Comparison of ENCODE assay signal across 9 mouse cellular contexts in genomic region chr7:4653780-4654179, GRCm38 (mm10). TPM values are rescaled to one million over a fixed set of nuclear protein-coding genes. Genes with fewer than 3 reads are reported as not detected.
DNase-seq lines count a peak whose midpoint lies in the region; TF ChIP-seq lines count a peak whose summit lies in the region.
"Had no signal": no experiment of that assay in that cellular context is flagged by ENCODE, and none has a peak within 500 bp of the region (broad histone marks: within the 10 kb centered on the region; RNA-seq: fewer than 3 reads in every experiment).

No protein-coding gene starts in this region.

- peak; percentile 40 for DNase-seq in adrenal gland, postnatal 14 days
- DNase-seq in adrenal gland, adult 18-20 months (ENCODE audit: low spot score in 2 of 2) = no peak
- DNase-seq in lung, adult 18-20 months = peak; percentile 43 to 48
- DNase-seq in lung, adult 2 months = no peak
- DNase-seq in thymus, adult 2 months = peak; percentile 87
- no peak for DNase-seq in cerebellum, postnatal 36 days
- no peak for DNase-seq in adrenal gland, postnatal 10 days

- H3K79me2 ChIP-seq in macrophage (ENCODE audit: inconsistent target) = peaks cover 79% of the 10 kb centered on the region

- no peak for TF ChIP-seq POLR2A in lung, adult 2 months (IDR thresholded peaks at IDR 0.05; ENCODE audit: borderline replicate concordance, extremely low read depth, low read depth, low read length)
- no peak for TF ChIP-seq POLR2A in thymus, adult 2 months (IDR thresholded peaks at IDR 0.05; ENCODE audit: control insufficient read depth, extremely low read depth, insufficient read depth, low read length, poor library complexity)

- H3K4me3 ChIP-seq in lung, adult 2 months (replicated peaks; ENCODE audit: extremely low read depth, low read depth, low read length) = no peak overlapping the region
- peak overlapping the region; percentile 22 for H3K4me3 ChIP-seq in macrophage (ENCODE audit: inconsistent target)
- peak overlapping the region; percentile 54 for H3K4me3 ChIP-seq in thymus, adult 2 months (ENCODE audit: control insufficient read depth, insufficient read depth, low read length)
- H3K4me3 ChIP-seq: embryonic facial prominence, embryonic 12.5 days had no signal

- WGBS in lung, adult 2 months = 44% methylated on average over 7 of the region's 7 CpGs
- 0% methylated on average over 6 of the region's 7 CpGs for WGBS in macrophage (ENCODE audit: missing documents)
- 7% methylated on average over 7 of the region's 7 CpGs for WGBS in thymus, adult 2 months

- H3K36me3 ChIP-seq in macrophage (ENCODE audit: inconsistent target) = no peaks in the 10 kb centered on the region
- H3K36me3 ChIP-seq in thymus, adult 2 months (ENCODE audit: control insufficient read depth, insufficient read depth, low read length) = no peaks in the 10 kb centered on the region

- no peak for TF ChIP-seq CTCF in lung, adult 2 months (IDR thresholded peaks at IDR 0.05; ENCODE audit: insufficient read depth, low read length)
- no peak for TF ChIP-seq CTCF in thymus, adult 2 months (IDR thresholded peaks at IDR 0.05; ENCODE audit: borderline replicate concordance, control insufficient read depth, extremely low read depth, insufficient read depth, low read length, poor library complexity)

- H3K4me1 ChIP-seq in lung, adult 2 months (ENCODE audit: control insufficient read depth, insufficient read depth, low read length) = peaks cover 28% of the 10 kb centered on the region
- peaks cover 35% of the 10 kb centered on the region for H3K4me1 ChIP-seq in thymus, adult 2 months (replicated peaks; ENCODE audit: control insufficient read depth, insufficient read depth, low read length)

- peak overlapping the region; percentile 97 for H3K27ac ChIP-seq in macrophage
- H3K27ac ChIP-seq in thymus, adult 2 months (ENCODE audit: control insufficient read depth, insufficient read depth, low read length) = peak overlapping the region; percentile 100
- H3K27ac ChIP-seq: embryonic facial prominence, embryonic 12.5 days had no signal

- no peaks in the 10 kb centered on the region for H3K27me3 ChIP-seq in thymus, adult 2 months (ENCODE audit: control insufficient read depth, insufficient read depth, low read length)
- H3K27me3 ChIP-seq: embryonic facial prominence, embryonic 12.5 days had no signal

RNA-seq across cellular contexts. Expression of gene Ppp6r1, which starts 5.0 kb away (rescaled TPM):
- 80.9 and 86.1 TPM in 2 replicates for total RNA-seq in adrenal gland, postnatal 14 days (2021)
- total RNA-seq in adrenal gland, adult 18-20 months (2021) = 10 to 100 TPM; 79.2 to 98.8 TPM
- polyA plus RNA-seq in lung, adult 2 months (2012; rRNA removed) = 99.0 and 112 TPM in 2 replicates
- 100 to 1,000 TPM in 25 of 26 experiments, 10 to 100 TPM in 1; 98.1 to 413 (median 178) TPM for total RNA-seq in macrophage (2018; cell fraction: chromatin; rRNA removed)
- total RNA-seq in macrophage (2018; cell fraction: cytosol; rRNA removed) = 100 to 1,000 TPM in 11 of 26 experiments, 10 to 100 TPM in 15; 71.3 to 140 (median 90.6) TPM
- total RNA-seq in macrophage (2018; cell fraction: nucleus; rRNA removed) = 100 to 1,000 TPM in 17 of 26 experiments, 10 to 100 TPM in 9; 76.1 to 264 (median 129) TPM
- 68.2 to 77.4 TPM (median 74.2 TPM) in 3 replicates for polyA plus RNA-seq in macrophage (2018)
- polyA plus RNA-seq in thymus, adult 2 months (2012; rRNA removed) = 419 and 475 TPM in 2 replicates
- total RNA-seq in adrenal gland, postnatal 10 days (2021) = 10 to 100 TPM; 74.0 to 83.3 TPM

RNA-seq across cellular contexts. Expression of gene Tmem86b, which starts 22.6 kb away (rescaled TPM):
- 8.8 and 16.2 TPM in 2 replicates for total RNA-seq in adrenal gland, postnatal 14 days (2021)
- 1 to 10 TPM; 7.4 to 9.6 TPM for total RNA-seq in adrenal gland, adult 18-20 months (2021)
- 10.1 and 14.6 TPM in 2 replicates for polyA plus RNA-seq in lung, adult 2 months (2012; rRNA removed)
- 10 to 100 TPM; 21.2 to 71.7 (median 39.4) TPM for total RNA-seq in macrophage (2018; cell fraction: chromatin; rRNA removed)
- total RNA-seq in macrophage (2018; cell fraction: cytosol; rRNA removed) = 1 to 10 TPM in 24 of 26 experiments, under 1 TPM in 2; 0.81 to 3.6 (median 1.7) TPM
- total RNA-seq in macrophage (2018; cell fraction: nucleus; rRNA removed) = 10 to 100 TPM; 17.0 to 69.2 (median 24.3) TPM
- 1.4 to 2.3 TPM (median 2.1 TPM) in 3 replicates for polyA plus RNA-seq in macrophage (2018)
- 103 and 113 TPM in 2 replicates for polyA plus RNA-seq in thymus, adult 2 months (2012; rRNA removed)
- total RNA-seq in adrenal gland, postnatal 10 days (2021) = 10 to 100 TPM; 12.7 to 14.7 TPM

RNA-seq across cellular contexts. Expression of gene Hspbp1, which starts 31.1 kb away (rescaled TPM):
- 34.0 and 37.9 TPM in 2 replicates for total RNA-seq in adrenal gland, postnatal 14 days (2021)
- 10 to 100 TPM; 47.8 TPM for total RNA-seq in adrenal gland, adult 18-20 months (2021)
- polyA plus RNA-seq in lung, adult 2 months (2012; rRNA removed) = 38.8 and 39.6 TPM in 2 replicates
- total RNA-seq in macrophage (2018; cell fraction: chromatin; rRNA removed) = 10 to 100 TPM in 16 of 26 experiments, 1 to 10 TPM in 10; 5.5 to 20.2 (median 12.1) TPM
- 10 to 100 TPM; 19.5 to 34.9 (median 26.6) TPM for total RNA-seq in macrophage (2018; cell fraction: cytosol; rRNA removed)
- total RNA-seq in macrophage (2018; cell fraction: nucleus; rRNA removed) = 10 to 100 TPM in 19 of 26 experiments, 1 to 10 TPM in 7; 7.3 to 22.5 (median 12.8) TPM
- 13.6 to 44.2 TPM (median 27.9 TPM) in 3 replicates for polyA plus RNA-seq in macrophage (2018)
- polyA plus RNA-seq in thymus, adult 2 months (2012; rRNA removed) = 53.0 and 55.4 TPM in 2 replicates
- 10 to 100 TPM; 36.1 to 36.7 TPM for total RNA-seq in adrenal gland, postnatal 10 days (2021)

RNA-seq across cellular contexts. Expression of gene Brsk1, which starts 36.6 kb away (rescaled TPM):
- total RNA-seq in adrenal gland, postnatal 14 days (2021) = 6.0 and 8.4 TPM in 2 replicates
- total RNA-seq in adrenal gland, adult 18-20 months (2021) = 1 to 10 TPM; 4.0 to 5.3 TPM
- polyA plus RNA-seq in lung, adult 2 months (2012; rRNA removed) = 4.1 and 4.9 TPM in 2 replicates
- 1 to 10 TPM in 1 of 26 experiments, under 1 TPM in 3, not detected in 22; 0.25 to 2.0 (median 0.43) TPM for total RNA-seq in macrophage (2018; cell fraction: chromatin; rRNA removed)
- total RNA-seq in macrophage (2018; cell fraction: cytosol; rRNA removed) = under 1 TPM in 1 of 26 experiments, not detected in 25; 0.04 TPM
- under 1 TPM in 1 of 26 experiments, not detected in 25; 0.34 TPM for total RNA-seq in macrophage (2018; cell fraction: nucleus; rRNA removed)
- 0.07 TPM in 1 of 3 replicates, not detected in the others for polyA plus RNA-seq in macrophage (2018)
- 0.71 and 0.84 TPM in 2 replicates for polyA plus RNA-seq in thymus, adult 2 months (2012; rRNA removed)
- total RNA-seq in adrenal gland, postnatal 10 days (2021) = 10 to 100 TPM in 1 of 2 experiments, 1 to 10 TPM in 1; 7.5 to 11.8 TPM

RNA-seq across cellular contexts. Expression of gene Ptprh, which starts 49.9 kb away (rescaled TPM):
- not detected in 2 replicates for total RNA-seq in adrenal gland, postnatal 14 days (2021)
- not detected for total RNA-seq in adrenal gland, adult 18-20 months (2021)
- 0.08 and 0.14 TPM in 2 replicates for polyA plus RNA-seq in lung, adult 2 months (2012; rRNA removed)
- total RNA-seq in macrophage (2018; cell fraction: chromatin; rRNA removed) = not detected
- total RNA-seq in macrophage (2018; cell fraction: cytosol; rRNA removed) = not detected
- total RNA-seq in macrophage (2018; cell fraction: nucleus; rRNA removed) = not detected
- polyA plus RNA-seq in macrophage (2018) = not detected in 3 replicates
- 0.11 and 0.15 TPM in 2 replicates for polyA plus RNA-seq in thymus, adult 2 months (2012; rRNA removed)
- not detected for total RNA-seq in adrenal gland, postnatal 10 days (2021)
- polyA plus RNA-seq: embryonic facial prominence, embryonic 12.5 days had no signal

Comparison
In these comparisons a context has a peak if more than half of its experiments do, and no peak if none do; other contexts are left out.
1. DNase-seq: peak in adrenal gland, postnatal 14 days (single experiment), lung, adult 18-20 months (2 of 2) and thymus, adult 2 months (single experiment); none in adrenal gland, adult 18-20 months (0 of 2), lung, adult 2 months (single experiment), cerebellum, postnatal 36 days (0 of 2) and adrenal gland, postnatal 10 days (single experiment).